Mouse (Mus musculus): ENCODE results near the gene Gdf3.
"Not testable (repeated sequence)": the region's sequence is repeated elsewhere in the genome, so short reads cannot be mapped to it uniquely, and the experiment has no call there.

GRCm38 (mm10) chr6:122637566-122637965, 27.7 kb upstream of the Gdf3 start:
- not testable (repeated sequence) for TF ChIP-seq EP300, CTCF (IDR thresholded peaks at IDR 0.05; ENCODE audit: low read depth)

All from liver, embryonic 14.5 days (tissue).